Mouse (Mus musculus) midbrain, postnatal 0 days (tissue): Measurements from ENCODE around the gene Rasgef1b. TPM values are rescaled to one million over a fixed set of nuclear protein-coding genes. Genes with fewer than 3 reads are reported as not detected.

ENCODE experiments used
- ATAC-seq: fragments of 200-750 bp; cut with Nextera tagmentation; 2 replicates; pipeline ENCODE4 v1.8.0; 2017; ENCODE audit warnings: moderate number of reproducible peaks, mild to moderate bottlenecking, moderate TSS enrichment, moderate library complexity; ENCODE audit not compliant: low FRiP score
- DNase-seq: peaks from one replicate; pipeline ENCODE4 v3.0.0-alpha.2; 2015; ENCODE audit warnings: low spot score
- H3K27ac ChIP-seq: fragments of 300-500 bp; sonication (generic); 2 replicates; pipeline ENCODE4 v1.5.1; 2014; ENCODE audit warnings: low read depth, mild to moderate bottlenecking, low read length, mixed read lengths
- H3K27me3 ChIP-seq: fragments of 300-500 bp; sonication (generic); 2 replicates; pipeline ENCODE4 v1.6.1; 2014; ENCODE audit warnings: low read length, control low read depth, mixed read lengths; ENCODE audit not compliant: insufficient read depth
- H3K36me3 ChIP-seq: fragments of 300-500 bp; sonication (generic); 2 replicates; pipeline ENCODE4 v1.6.1; 2014; ENCODE audit warnings: low read length, control low read depth, mixed read lengths; ENCODE audit not compliant: insufficient read depth
- H3K4me1 ChIP-seq: fragments of 300-500 bp; sonication (generic); 2 replicates; pipeline ENCODE4 v1.6.1; 2014; ENCODE audit warnings: mild to moderate bottlenecking, control low read depth, antibody characterized with exemption, low read length, mixed read lengths; ENCODE audit not compliant: insufficient read depth
- H3K4me2 ChIP-seq: fragments of 300-500 bp; sonication (generic); 2 replicates; pipeline ENCODE4 v1.6.1; 2014; ENCODE audit warnings: low read depth, mild to moderate bottlenecking, low read length, mixed read lengths; ENCODE audit not compliant: poor library complexity, severe bottlenecking
- H3K4me3 ChIP-seq: fragments of 300-500 bp; sonication (generic); 2 replicates; pipeline ENCODE4 v1.5.1; 2014; ENCODE audit warnings: low read depth, mild to moderate bottlenecking, low read length, moderate library complexity
- H3K9ac ChIP-seq: fragments of 300-500 bp; sonication (generic); replicated peaks from 2 replicates; pipeline ENCODE4 v1.6.1; 2014; ENCODE audit warnings: mild to moderate bottlenecking, low read length, moderate library complexity, mixed read lengths; ENCODE audit not compliant: poor library complexity, severe bottlenecking
- H3K9me3 ChIP-seq: fragments of 300-500 bp; sonication (generic); 2 replicates; pipeline ENCODE4 v1.6.1; 2016; ENCODE audit warnings: low read length, control low read depth
- CTCF ChIP-seq: IDR thresholded peaks from 2 replicates; pipeline ENCODE4 v1.5.1; 2016; ENCODE audit warnings: antibody characterized with exemption, mild to moderate bottlenecking
- WGBS: fragments of 180-500 bp; shearing (Covaris S2); extraction: QIAGEN DNeasy Blood & Tissue Kit; methylation state at CpG from one replicate; pipeline ENCODE4 v1.1.7; 2014; 5-methylcytosine and 5-hydroxymethylcytosine counted together
- polyA plus RNA-seq: library from polyadenylated mRNA; unstranded; fragments of >200 nt; fragmentation: Nextera tagmentation; extraction: Ambion mirVana; gene quantifications from 2 replicates; pipeline ENCODE4 v1.2.1, GENCODE M21; 2015
- total RNA-seq: library from RNA; depleted of rRNA; stranded (reverse); fragments of >200 nt; gene quantifications from 2 replicates; pipeline ENCODE4 v1.2.3, GENCODE M21; 2014

Gene Rasgef1b
- total and polyA plus RNA-seq, 2 experiments from 2014 or later: 36.0 to 44.6 TPM

DNA sequence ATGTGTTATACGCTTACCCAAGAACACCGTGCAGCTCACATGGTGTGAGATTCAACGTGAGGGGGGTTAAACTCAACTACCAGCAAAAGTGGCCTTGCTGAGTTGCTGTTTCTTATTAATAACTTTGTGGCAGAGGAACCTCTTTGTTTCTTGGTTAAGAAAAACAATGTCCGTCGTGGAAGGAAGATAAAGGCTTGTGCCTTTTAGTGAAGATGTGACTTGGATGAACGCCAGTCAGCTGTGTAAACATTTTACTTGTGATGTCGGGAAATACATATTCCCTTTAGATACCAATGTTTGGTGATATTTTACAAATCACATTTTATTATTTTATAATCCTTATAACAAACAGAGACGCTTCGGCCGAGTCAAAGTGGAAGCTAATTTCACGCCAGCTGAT, 231.0 kb downstream of the Rasgef1b start:
- TF ChIP-seq CTCF: no peak
- Histone ChIP-seq H3K4me2 (no peak overlapping the region), H3K9ac (no peak overlapping the region), H3K27ac (no peak overlapping the region), H3K9me3 (no peaks in the 10 kb centered on the region), H3K4me3 (no peak overlapping the region), H3K4me1 (no peaks in the 10 kb centered on the region), H3K27me3 (no peaks in the 10 kb centered on the region), H3K36me3 (no peaks in the 10 kb centered on the region)
- DNase-seq (no peak), ATAC-seq (no peak)
- WGBS: 67% methylated on average over 11 of the region's 11 CpGs

DNA sequence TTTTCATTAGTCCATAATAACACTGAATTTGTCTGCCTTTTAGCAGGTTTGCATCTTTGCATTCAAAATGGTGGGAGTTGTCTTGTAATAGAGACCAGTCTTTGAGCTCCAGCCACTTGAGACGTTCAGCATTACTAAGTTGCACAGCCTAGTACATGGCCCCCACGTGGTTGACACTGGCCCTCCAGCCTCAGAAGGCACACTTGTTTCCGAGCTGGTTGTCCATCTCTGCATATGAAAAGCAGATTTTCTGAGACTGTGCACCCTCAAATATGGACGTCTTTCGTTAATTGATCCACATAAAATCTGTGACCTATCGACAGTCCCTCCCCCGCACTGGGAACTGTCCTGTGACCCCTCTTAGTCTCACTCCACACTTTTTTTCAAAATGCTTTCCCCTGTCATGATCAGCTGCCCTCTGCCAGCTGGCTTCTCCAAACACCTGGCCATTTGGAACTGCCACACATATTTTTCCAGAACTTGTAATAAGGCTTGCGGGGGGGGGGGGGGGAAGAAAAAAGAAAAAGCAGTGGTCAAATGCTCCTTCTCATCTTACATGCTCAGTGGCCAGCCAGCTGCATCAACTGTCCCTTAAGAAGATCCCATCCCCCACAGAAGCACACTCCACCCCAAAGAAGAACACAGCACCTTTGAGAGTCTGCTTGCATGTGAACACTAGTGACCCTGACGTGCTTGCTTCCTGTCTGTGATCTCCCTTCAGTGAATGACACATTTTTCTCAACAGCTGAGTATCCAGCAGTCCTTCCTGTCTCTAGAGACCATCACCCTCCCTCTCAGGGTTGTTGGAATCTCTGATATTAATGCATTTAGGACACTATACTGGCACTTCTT, 231.7 kb downstream of the Rasgef1b start:
- H3K9ac ChIP-seq: no peak overlapping the region
- no peak for TF ChIP-seq CTCF
- H3K4me1 ChIP-seq: no peaks in the 10 kb centered on the region
- H3K27me3 ChIP-seq: no peaks in the 10 kb centered on the region
- H3K9me3 ChIP-seq: no peaks in the 10 kb centered on the region
- no peak overlapping the region for H3K4me3 ChIP-seq
- ATAC-seq (no peak), DNase-seq (no peak)
- no peak overlapping the region for H3K4me2 ChIP-seq
- WGBS: 73% methylated on average over 8 of the region's 9 CpGs
- no peak overlapping the region for H3K27ac ChIP-seq
- no peaks in the 10 kb centered on the region for H3K36me3 ChIP-seq

DNA sequence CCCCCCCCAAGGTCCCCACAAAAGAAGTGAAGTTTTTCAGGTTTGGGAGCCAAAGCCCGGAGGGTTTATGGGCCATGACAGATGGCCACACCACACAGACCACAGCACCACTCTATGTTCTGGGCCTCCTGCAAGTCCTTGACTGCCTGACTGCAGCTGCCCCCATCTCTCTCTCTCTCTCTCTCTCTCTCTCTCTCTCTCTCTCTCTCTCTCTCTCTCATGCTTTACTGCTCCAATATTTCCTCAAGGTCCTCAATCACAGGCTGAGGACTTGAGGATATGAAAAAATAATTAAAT, 232.8 kb downstream of the Rasgef1b start:
- ATAC-seq: no peak
- Histone ChIP-seq H3K27me3 (no peaks in the 10 kb centered on the region), H3K4me2 (no peak overlapping the region), H3K4me3 (no peak overlapping the region), H3K4me1 (no peaks in the 10 kb centered on the region), H3K36me3 (no peaks in the 10 kb centered on the region), H3K27ac (no peak overlapping the region), H3K9me3 (no peaks in the 10 kb centered on the region), H3K9ac (no peak overlapping the region)
- 50% methylated on average over 1 of the region's 1 CpGs for WGBS
- DNase-seq: no peak
- no peak for TF ChIP-seq CTCF

DNA sequence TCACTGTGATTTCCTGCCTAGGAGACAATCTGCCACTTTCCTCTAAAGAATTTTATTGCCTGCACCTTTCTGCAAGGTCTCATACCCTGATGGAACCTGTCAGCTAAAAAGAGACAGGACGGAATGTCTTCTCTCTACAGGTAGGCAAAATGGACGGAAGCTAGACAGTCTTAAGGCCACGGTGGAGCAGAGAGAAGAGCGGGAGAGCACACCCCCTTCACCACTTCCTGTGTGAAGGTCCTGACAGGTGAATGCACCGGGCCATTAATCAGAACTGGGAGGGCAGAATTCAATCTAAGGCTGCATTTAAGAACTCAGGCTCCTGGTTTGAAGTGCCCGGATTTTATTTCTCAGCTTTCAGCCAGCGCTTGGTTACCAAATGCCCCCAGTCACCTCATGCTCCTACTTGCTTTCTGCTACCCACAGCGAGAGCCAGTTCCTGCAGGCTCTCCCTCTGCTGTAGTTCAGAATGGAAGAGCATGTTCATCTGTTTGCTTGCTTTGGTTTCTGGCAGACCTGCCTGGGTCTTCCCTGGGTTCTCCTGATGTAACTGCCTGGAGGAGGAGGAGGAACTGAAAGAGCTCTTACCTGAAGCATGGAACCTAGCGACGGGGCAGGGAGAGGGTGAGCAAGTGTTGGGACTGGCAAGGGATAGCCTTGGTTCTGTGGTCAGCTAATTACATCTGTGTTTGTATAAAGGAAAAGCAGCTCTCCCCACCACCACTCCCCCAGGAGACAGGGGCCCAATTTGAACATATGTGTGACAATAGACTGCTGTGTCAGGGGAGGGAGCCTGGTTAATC, 233.3 kb downstream of the Rasgef1b start:
- 77% methylated on average over 10 of the region's 10 CpGs for WGBS
- no peak overlapping the region for H3K4me2 ChIP-seq
- no peak for TF ChIP-seq CTCF
- no peak overlapping the region for H3K27ac ChIP-seq
- no peak; the same call in 1 of the 2 replicates for ATAC-seq
- no peak overlapping the region for H3K4me3 ChIP-seq
- no peak overlapping the region for H3K9ac ChIP-seq
- no peaks in the 10 kb centered on the region for H3K4me1 ChIP-seq
- H3K36me3 ChIP-seq: no peaks in the 10 kb centered on the region
- no peaks in the 10 kb centered on the region for H3K9me3 ChIP-seq
- DNase-seq: no peak
- no peaks in the 10 kb centered on the region for H3K27me3 ChIP-seq

DNA sequence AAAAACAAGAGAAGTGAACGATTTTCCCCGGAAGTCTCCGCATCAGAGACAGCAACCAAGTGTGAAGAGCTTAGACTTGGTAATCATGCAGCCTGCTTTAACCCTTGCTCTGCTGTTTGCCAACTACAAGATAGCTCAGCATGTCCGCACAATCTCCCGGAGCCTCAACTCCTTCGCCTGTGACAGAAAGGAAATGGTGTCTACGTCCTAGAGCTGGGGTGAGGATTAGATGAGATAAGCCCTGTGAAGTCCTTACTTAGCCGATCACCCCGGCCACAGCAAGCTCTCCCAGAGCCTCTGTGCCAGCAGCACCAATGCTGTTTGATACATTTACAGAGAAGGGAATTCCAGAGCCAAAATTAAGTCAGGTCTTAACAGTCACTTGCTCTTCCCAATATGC, 235.0 kb downstream of the Rasgef1b start:
- Histone ChIP-seq H3K27me3 (no peaks in the 10 kb centered on the region), H3K9ac (no peak overlapping the region), H3K36me3 (no peaks in the 10 kb centered on the region), H3K4me1 (no peaks in the 10 kb centered on the region), H3K9me3 (no peaks in the 10 kb centered on the region), H3K4me2 (no peak overlapping the region), H3K4me3 (no peak overlapping the region), H3K27ac (no peak overlapping the region)
- TF ChIP-seq CTCF: no peak
- ATAC-seq: no peak
- 31% methylated on average over 9 of the region's 9 CpGs for WGBS
- DNase-seq: no peak

DNA sequence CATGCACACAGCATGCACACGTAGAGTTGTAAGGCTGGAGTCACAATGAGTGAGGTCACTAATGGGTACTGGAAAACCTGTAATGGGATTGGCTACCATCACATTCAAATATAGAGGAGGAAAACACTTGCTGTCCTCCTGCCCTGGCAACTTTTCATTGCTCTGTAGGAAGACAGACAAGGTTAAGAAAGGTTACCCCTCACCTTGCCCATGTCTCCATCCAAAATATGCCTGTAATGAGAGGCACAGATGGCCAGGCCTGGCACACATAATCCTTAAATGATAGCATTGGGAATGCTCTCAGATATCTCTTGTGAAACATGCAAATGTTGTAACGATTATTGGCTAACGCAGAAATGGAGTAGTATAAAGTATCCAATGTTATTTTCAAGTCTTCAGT, 235.8 kb downstream of the Rasgef1b start:
- Histone ChIP-seq H3K9me3 (no peaks in the 10 kb centered on the region), H3K4me3 (no peak overlapping the region), H3K4me2 (no peak overlapping the region), H3K9ac (no peak overlapping the region), H3K27ac (no peak overlapping the region), H3K27me3 (no peaks in the 10 kb centered on the region), H3K36me3 (no peaks in the 10 kb centered on the region), H3K4me1 (no peaks in the 10 kb centered on the region)
- TF ChIP-seq CTCF: no peak
- ATAC-seq (no peak), DNase-seq (no peak)
- WGBS: 86% methylated on average over 3 of the region's 3 CpGs
